Mouse (Mus musculus) brain, embryonic 14.5 days (tissue): ENCODE data around the gene Rnf214. TPM values are rescaled to one million over a fixed set of nuclear protein-coding genes. Genes with fewer than 3 reads are reported as not detected.

ENCODE experiments used
- DNase-seq: peaks from one replicate; pipeline ENCODE4 v3.0.0-alpha.2; 2011; ENCODE audit warnings: low read depth
- CTCF ChIP-seq: fragments of 200-500 bp; IDR thresholded peaks from 2 replicates; pipeline ENCODE4 v1.5.1; 2012; ENCODE audit warnings: inconsistent platforms, mild to moderate bottlenecking, moderate library complexity, borderline replicate concordance; ENCODE audit not compliant: insufficient read depth, insufficient read length; ENCODE audit errors: extremely low read depth
- POLR2A ChIP-seq: fragments of 200-500 bp; IDR thresholded peaks from 2 replicates; pipeline ENCODE4 v1.6.1; 2012; ENCODE audit warnings: mild to moderate bottlenecking, inconsistent platforms, borderline replicate concordance; ENCODE audit not compliant: poor library complexity, insufficient read depth, insufficient read length, severe bottlenecking; ENCODE audit errors: extremely low read depth
- polyA plus RNA-seq: library from polyadenylated mRNA; depleted of rRNA; stranded (reverse); fragments of >200 nt; gene quantifications from 2 replicates; pipeline ENCODE4 v1.2.3, GENCODE M21; 2012; rRNA removed

Gene Rnf214
- 50.6 and 68.0 TPM in 2 replicates for polyA plus RNA-seq

GRCm38 (mm10) chr9:45906355-45907077, at the start of gene Rnf214, which contains the start of gene Pcsk7:
Rnf214 (minus strand) TSS chr9:45906911.
Pcsk7 (plus strand) TSS chr9:45906497.
- peak; percentile 94 for DNase-seq
- TF ChIP-seq POLR2A (peak; percentile 76), CTCF (peak; percentile 86)

GRCm38 (mm10) chr9:45955107-45955963, 48.6 kb upstream of the Rnf214 start, which contains the start of gene Sidt2:
Sidt2 (minus strand) TSS chr9:45955258.
- TF ChIP-seq POLR2A (0 out of 2 replicates have a peak, but pooled peaks have one; percentile 29), CTCF (no peak)

GRCm38 (mm10) chr9:45954294-45955106, 47.8 kb upstream of the Rnf214 start:
- peak; percentile 59 for DNase-seq
- no peak for TF ChIP-seq CTCF
- no peak for TF ChIP-seq POLR2A

More at GRCm38 (mm10) chr9:45955107-45955963, 48.6 kb upstream of the Rnf214 start, which contains the start of gene Sidt2:
- peak; percentile 96 for DNase-seq

GRCm38 (mm10) chr9:45953511-45954293, 47.0 kb upstream of the Rnf214 start:
- DNase-seq = no peak
- no peak for TF ChIP-seq POLR2A
- no peak for TF ChIP-seq CTCF

GRCm38 (mm10) chr9:45952890-45953289, 46.2 kb upstream of the Rnf214 start:
- DNase-seq = no peak
- TF ChIP-seq POLR2A (no peak), CTCF (no peak)

- TF ChIP-seq CTCF (no peak), POLR2A (no peak)
- DNase-seq = no peak
Observed at GRCm38 (mm10) chr9:45952057-45952456, 45.3 kb upstream of the Rnf214 start.

- DNase-seq = no peak
- TF ChIP-seq CTCF (no peak), POLR2A (no peak)
Observed at GRCm38 (mm10) chr9:45946872-45947183, 40.1 kb upstream of the Rnf214 start.

GRCm38 (mm10) chr9:45946182-45946871, 39.6 kb upstream of the Rnf214 start:
- TF ChIP-seq CTCF (no peak), POLR2A (no peak)
- no peak for DNase-seq

GRCm38 (mm10) chr9:45945721-45946120, 39.0 kb upstream of the Rnf214 start:
- no peak for TF ChIP-seq CTCF
- no peak for TF ChIP-seq POLR2A
- no peak for DNase-seq
